ENCODE assay signal across 10 mouse cellular contexts in genomic region chr17:53650251-53650661, GRCm38 (mm10). TPM values are rescaled to one million over a fixed set of nuclear protein-coding genes. Genes with fewer than 3 reads are reported as not detected.
DNase-seq lines count a peak whose midpoint lies in the region; TF ChIP-seq lines count a peak whose summit lies in the region.
"Had no signal": no experiment of that assay in that cellular context is flagged by ENCODE, and none has a peak within 500 bp of the region (broad histone marks: within the 10 kb centered on the region; RNA-seq: fewer than 3 reads in every experiment).

No protein-coding gene starts in this region.

- no peak for TF ChIP-seq CTCF in lung, adult 2 months (IDR thresholded peaks at IDR 0.05; ENCODE audit: insufficient read depth, low read length)

- H3K4me1 ChIP-seq in lung, adult 2 months (ENCODE audit: control insufficient read depth, insufficient read depth, low read length): no peaks in the 10 kb centered on the region; the same call in 1 of the 2 replicates
- H3K4me1 ChIP-seq: hindbrain, embryonic 15.5 days had no signal

- no peak overlapping the region for H3K4me3 ChIP-seq in lung, adult 2 months (replicated peaks; ENCODE audit: extremely low read depth, low read depth, low read length)
- H3K4me3 ChIP-seq: hindbrain, embryonic 15.5 days had no signal

- TF ChIP-seq POLR2A in lung, adult 2 months (IDR thresholded peaks at IDR 0.05; ENCODE audit: borderline replicate concordance, extremely low read depth, low read depth, low read length): no peak

- peak; percentile 34 to 75 for DNase-seq in heart, adult 18-20 months
- DNase-seq in heart, postnatal 4 days: no peak
- peak; percentile 5 for DNase-seq in lung, postnatal 10 days
- no peak for DNase-seq in lung, adult 2 months
- peak; percentile 45 for DNase-seq in adrenal gland, adult 8-10 months
- peak; percentile 48 for DNase-seq in naive thymus-derived CD4-positive, alpha-beta T cell, adult 2 months (ENCODE audit: low read depth)
- no peak for DNase-seq in ovary, postnatal 10 days (ENCODE audit: low spot score)
- DNase-seq: lung, embryonic 14.5 days; midbrain, embryonic 14.5 days had no signal

- whole genome bisulfite sequencing in lung, adult 2 months: 41% methylated on average over 2 of the region's 2 CpGs

RNA-seq across cellular contexts. Expression of gene Sgo1, which starts 38.9 kb away (rescaled TPM):
- total RNA-seq in heart, adult 18-20 months (2021): under 1 TPM; 0.30 to 0.31 TPM
- 1 to 10 TPM; 8.3 to 9.7 TPM for total RNA-seq in heart, postnatal 4 days (2021)
- 0.09 and 0.14 TPM in 2 replicates for polyA plus RNA-seq in lung, adult 2 months (2012; rRNA removed)
- total RNA-seq in adrenal gland, adult 8-10 months (2022): under 1 TPM; 0.32 to 0.94 (median 0.34) TPM

Comparison
In these comparisons a context has a peak if more than half of its experiments do, and no peak if none do; other contexts are left out.
1. DNase-seq: peak in heart, adult 18-20 months (2 of 2), lung, postnatal 10 days (single experiment), adrenal gland, adult 8-10 months (single experiment) and naive thymus-derived CD4-positive, alpha-beta T cell, adult 2 months (single experiment); none in heart, postnatal 4 days (single experiment), lung, adult 2 months (single experiment) and ovary, postnatal 10 days (single experiment).
2. RNA of gene Sgo1, which starts 38.9 kb away (total RNA-seq): 8.3 to 9.7 TPM in heart, postnatal 4 days; 0.32 to 0.94 TPM in adrenal gland, adult 8-10 months and 0.30 to 0.31 TPM in heart, adult 18-20 months; every median in the first group is over 4 times any median in the second.